Mouse (Mus musculus) hindbrain, embryonic 15.5 days (tissue): ENCODE data around the gene Kat2b. TPM values are rescaled to one million over a fixed set of nuclear protein-coding genes. Genes with fewer than 3 reads are reported as not detected.
"Not testable (repeated sequence)": the region's sequence is repeated elsewhere in the genome, so short reads cannot be mapped to it uniquely, and the experiment has no call there.

Experiments
- ATAC-seq: fragments of 200-750 bp; cut with Nextera tagmentation; 2 replicates; pipeline ENCODE4 v1.8.0; 2017; ENCODE audit warnings: low read depth, moderate number of reproducible peaks, moderate TSS enrichment; ENCODE audit not compliant: low FRiP score
- H3K27ac ChIP-seq: fragments of 300-500 bp; sonication (generic); replicated peaks from 2 replicates; pipeline ENCODE4 v1.5.1; 2015; ENCODE audit warnings: mild to moderate bottlenecking, inconsistent platforms
- H3K27me3 ChIP-seq: fragments of 300-500 bp; sonication (generic); 2 replicates; pipeline ENCODE4 v1.6.1; 2015; ENCODE audit warnings: control low read depth, inconsistent platforms
- H3K36me3 ChIP-seq: fragments of 300-500 bp; sonication (generic); 2 replicates; pipeline ENCODE4 v1.6.1; 2015; ENCODE audit warnings: control low read depth, inconsistent platforms
- H3K4me1 ChIP-seq: fragments of 300-500 bp; sonication (generic); replicated peaks from 2 replicates; pipeline ENCODE4 v1.6.1; 2015; ENCODE audit warnings: control low read depth, inconsistent platforms
- H3K4me2 ChIP-seq: fragments of 300-500 bp; sonication (generic); 2 replicates; pipeline ENCODE4 v1.6.1; 2015; ENCODE audit warnings: moderate library complexity, mild to moderate bottlenecking, inconsistent platforms
- H3K4me3 ChIP-seq: fragments of 300-500 bp; sonication (generic); 2 replicates; pipeline ENCODE4 v1.5.1; 2015; ENCODE audit warnings: mild to moderate bottlenecking, inconsistent platforms
- H3K9ac ChIP-seq: fragments of 300-500 bp; sonication (generic); 2 replicates; pipeline ENCODE4 v1.6.1; 2015; ENCODE audit warnings: inconsistent platforms
- H3K9me3 ChIP-seq: fragments of 300-500 bp; sonication (generic); 2 replicates; pipeline ENCODE4 v1.6.1; 2016; ENCODE audit warnings: control low read depth, inconsistent platforms
- WGBS: fragments of 180-500 bp; shearing (Covaris S2); methylation state at CpG from one replicate; pipeline ENCODE4 v1.1.7; 2015; 5-methylcytosine and 5-hydroxymethylcytosine counted together
- polyA plus RNA-seq: library from polyadenylated mRNA; unstranded; fragments of >200 nt; fragmentation: Nextera tagmentation; extraction: Ambion mirVana; gene quantifications from 2 replicates; pipeline ENCODE4 v1.2.1, GENCODE M21; 2015

Kat2b gene
- polyA plus RNA-seq, 1 experiment from 2014 or later, result 5.7 TPM

GRCm38 (mm10) chr17:53557443-53557842 is 9.2 kb upstream of the Kat2b start:
- Histone ChIP-seq H3K27me3 (no peaks in the 10 kb centered on the region), H3K4me3 (no peak overlapping the region), H3K4me1 (no peaks in the 10 kb centered on the region), H3K9me3 (no peaks in the 10 kb centered on the region), H3K9ac (no peak overlapping the region), H3K4me2 (no peak overlapping the region), H3K27ac (no peak overlapping the region), H3K36me3 (no peaks in the 10 kb centered on the region)
- WGBS, result 59% methylated on average over 3 of the region's 3 CpGs
- no peak for ATAC-seq

GRCm38 (mm10) chr17:53559646-53560045 is 7.0 kb upstream of the Kat2b start:
- Histone ChIP-seq H3K36me3 (no peaks in the 10 kb centered on the region), H3K4me2 (no peak overlapping the region), H3K9me3 (no peaks in the 10 kb centered on the region), H3K9ac (no peak overlapping the region), H3K27ac (no peak overlapping the region), H3K27me3 (no peaks in the 10 kb centered on the region), H3K4me1 (no peaks in the 10 kb centered on the region), H3K4me3 (no peak overlapping the region)
- WGBS, result 94% methylated on average over 5 of the region's 5 CpGs
- no peak for ATAC-seq

- Histone ChIP-seq H3K9me3 (no peaks in the 10 kb centered on the region), H3K4me3 (no peak overlapping the region), H3K4me2 (no peak overlapping the region), H3K9ac (no peak overlapping the region), H3K4me1 (peaks cover 8% of the 10 kb centered on the region), H3K27ac (no peak overlapping the region), H3K36me3 (no peaks in the 10 kb centered on the region), H3K27me3 (no peaks in the 10 kb centered on the region)
- WGBS, result 77% methylated on average over 4 of the region's 4 CpGs
- ATAC-seq, result no peak
Observed at GRCm38 (mm10) chr17:53561458-53562029, 5.1 kb upstream of the Kat2b start.

- Histone ChIP-seq H3K9me3 (no peaks in the 10 kb centered on the region), H3K4me2 (no peak overlapping the region), H3K4me3 (no peak overlapping the region), H3K4me1 (peaks cover 24% of the 10 kb centered on the region), H3K9ac (no peak overlapping the region), H3K27ac (no peak overlapping the region), H3K36me3 (no peaks in the 10 kb centered on the region), H3K27me3 (no peaks in the 10 kb centered on the region)
- 91% methylated on average over 4 of the region's 4 CpGs for whole genome bisulfite sequencing
- no peak for ATAC-seq
Observed at GRCm38 (mm10) chr17:53564837-53565236, 1.8 kb upstream of the Kat2b start.

- peak overlapping the region; percentile 93 for H3K4me2 ChIP-seq
- WGBS, result 2% methylated on average over 22 of the region's 51 CpGs
- H3K36me3 ChIP-seq, result no peaks in the 10 kb centered on the region
- H3K27me3 ChIP-seq, result no peaks in the 10 kb centered on the region
- no peaks in the 10 kb centered on the region for H3K9me3 ChIP-seq
- peak overlapping the region; percentile 93 for H3K4me3 ChIP-seq
- peak overlapping the region; percentile 86 for H3K9ac ChIP-seq
- ATAC-seq, result peak; percentile 47
- H3K4me1 ChIP-seq, result peaks cover 31% of the 10 kb centered on the region
- peak overlapping the region; percentile 97 for H3K27ac ChIP-seq
Observed at GRCm38 (mm10) chr17:53566919-53567345, 271 bp downstream of the Kat2b start.

GRCm38 (mm10) chr17:53567346-53568101 is 863 bp downstream of the Kat2b start:
- peak overlapping the region; percentile 97 for H3K27ac ChIP-seq
- peaks cover 31% of the 10 kb centered on the region for H3K4me1 ChIP-seq
- H3K4me2 ChIP-seq, result peak overlapping the region; percentile 93
- no peaks in the 10 kb centered on the region for H3K36me3 ChIP-seq
- WGBS, result under 1% methylated on average over 59 of the region's 67 CpGs
- ATAC-seq, result peak; percentile 63
- peak overlapping the region; percentile 86 for H3K9ac ChIP-seq
- H3K27me3 ChIP-seq, result no peaks in the 10 kb centered on the region
- peak overlapping the region; percentile 93 for H3K4me3 ChIP-seq
- H3K9me3 ChIP-seq, result no peaks in the 10 kb centered on the region

GRCm38 (mm10) chr17:53568118-53568517 is 1.5 kb downstream of the Kat2b start:
- no peaks in the 10 kb centered on the region for H3K36me3 ChIP-seq
- H3K27me3 ChIP-seq, result no peaks in the 10 kb centered on the region
- H3K9ac ChIP-seq, result peak overlapping the region; percentile 86
- H3K4me3 ChIP-seq, result peak overlapping the region; percentile 93
- peaks cover 31% of the 10 kb centered on the region for H3K4me1 ChIP-seq
- peak overlapping the region; percentile 97 for H3K27ac ChIP-seq
- H3K4me2 ChIP-seq, result peak overlapping the region; percentile 93
- H3K9me3 ChIP-seq, result no peaks in the 10 kb centered on the region
- under 1% methylated on average over 15 of the region's 15 CpGs for WGBS
- peak; percentile 92 for ATAC-seq

- Histone ChIP-seq H3K4me1 (peaks cover 31% of the 10 kb centered on the region), H3K36me3 (no peaks in the 10 kb centered on the region), H3K9ac (peak overlapping the region; percentile 86), H3K4me3 (peak overlapping the region; percentile 93), H3K27me3 (no peaks in the 10 kb centered on the region), H3K27ac (peak overlapping the region; percentile 97), H3K4me2 (peak overlapping the region; percentile 93), H3K9me3 (no peaks in the 10 kb centered on the region)
- 26% methylated on average over 8 of the region's 8 CpGs for WGBS
- ATAC-seq, result no peak
Observed at GRCm38 (mm10) chr17:53568734-53569386, 2.2 kb downstream of the Kat2b start.

GRCm38 (mm10) chr17:53569829-53570228 is 3.2 kb downstream of the Kat2b start:
- 49% methylated on average over 6 of the region's 6 CpGs for WGBS
- H3K27ac ChIP-seq, result 0 out of 2 replicates have a peak overlapping the region, but pooled peaks have one; percentile 25

GRCm38 (mm10) chr17:53570361-53570875 is 3.8 kb downstream of the Kat2b start:
- Histone ChIP-seq H3K27ac (0 out of 2 replicates have a peak overlapping the region, but pooled peaks have one; percentile 4), H3K4me1 (peaks cover 31% of the 10 kb centered on the region), H3K4me3 (no peak overlapping the region), H3K27me3 (no peaks in the 10 kb centered on the region), H3K9me3 (no peaks in the 10 kb centered on the region), H3K9ac (no peak overlapping the region), H3K36me3 (no peaks in the 10 kb centered on the region), H3K4me2 (no peak overlapping the region)
- WGBS, result 39% methylated on average over 10 of the region's 10 CpGs
- no peak for ATAC-seq

More at GRCm38 (mm10) chr17:53569829-53570228, 3.2 kb downstream of the Kat2b start:
- Histone ChIP-seq H3K27me3 (no peaks in the 10 kb centered on the region), H3K4me3 (0 out of 2 replicates have a peak overlapping the region, but pooled peaks have one; percentile 6), H3K9ac (0 out of 2 replicates have a peak overlapping the region, but pooled peaks have one; percentile 10), H3K36me3 (no peaks in the 10 kb centered on the region), H3K4me2 (peak overlapping the region; percentile 33), H3K9me3 (no peaks in the 10 kb centered on the region), H3K4me1 (peaks cover 31% of the 10 kb centered on the region)
- ATAC-seq, result no peak

- not testable (repeated sequence) for H3K27ac ChIP-seq, H3K36me3 ChIP-seq, H3K9ac ChIP-seq, H3K4me2 ChIP-seq, H3K9me3 ChIP-seq, ATAC-seq, H3K27me3 ChIP-seq, H3K4me3 ChIP-seq
- 89% methylated on average over 5 of the region's 5 CpGs for WGBS
- peaks cover 27% of the 10 kb centered on the region for H3K4me1 ChIP-seq
Observed at GRCm38 (mm10) chr17:53570932-53571331, 4.3 kb downstream of the Kat2b start.
